Mouse (Mus musculus) frontal cortex, postnatal 14 days (tissue): Measurements from ENCODE around the gene Gm2115.
A peak's percentile ranks its signal among the peaks of the same experiment; 100 is the strongest.

Source experiments
- DNase-seq, 2 experiments: peaks; one replicate each; pipeline ENCODE4 v3.0.0; 2022; ENCODE audit warnings: low spot score in 2 of 2

The Gm2115 gene

DNA sequence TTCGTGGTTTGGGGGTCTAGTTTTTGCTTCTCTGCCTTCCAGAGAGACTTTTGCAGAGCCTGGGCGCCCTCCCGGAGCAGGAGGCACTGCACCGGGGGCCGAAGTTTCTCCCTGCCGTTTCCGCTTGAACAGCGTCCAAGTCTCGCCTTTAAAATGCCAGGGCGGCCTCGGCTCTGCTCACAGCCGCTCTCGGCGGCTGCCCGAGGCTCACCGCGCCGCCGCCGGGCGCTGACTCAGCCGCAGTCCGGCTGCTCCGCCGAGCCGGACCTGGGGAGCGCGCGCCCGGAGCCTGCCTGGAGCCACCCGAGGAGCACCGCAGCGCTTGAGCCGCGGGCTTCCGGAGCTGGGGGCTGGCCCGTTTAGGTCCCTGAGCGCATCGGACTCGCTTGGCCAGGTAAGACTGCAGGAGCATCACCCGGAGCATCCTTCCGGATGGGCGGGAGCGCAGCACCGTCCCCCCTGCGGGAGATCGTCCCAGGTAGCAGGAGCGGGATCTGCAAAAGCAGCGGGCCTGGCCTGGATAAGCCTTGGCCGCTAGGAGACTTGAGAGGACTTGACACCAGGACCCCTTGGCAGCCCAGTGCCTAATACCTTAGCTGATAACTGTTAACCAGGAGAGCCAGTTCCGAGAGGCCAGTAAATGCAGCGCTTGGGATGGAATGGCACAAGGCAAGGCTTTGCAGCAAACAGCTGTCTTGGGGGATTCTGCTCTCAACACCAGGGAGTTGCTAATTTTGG, at the start of gene Gm2115:
Gm2115 (plus strand) TSS at position 159 of the 738 bp plus-strand sequence.
- DNase-seq: peak in 1 of 2 experiments; percentile 22

DNA sequence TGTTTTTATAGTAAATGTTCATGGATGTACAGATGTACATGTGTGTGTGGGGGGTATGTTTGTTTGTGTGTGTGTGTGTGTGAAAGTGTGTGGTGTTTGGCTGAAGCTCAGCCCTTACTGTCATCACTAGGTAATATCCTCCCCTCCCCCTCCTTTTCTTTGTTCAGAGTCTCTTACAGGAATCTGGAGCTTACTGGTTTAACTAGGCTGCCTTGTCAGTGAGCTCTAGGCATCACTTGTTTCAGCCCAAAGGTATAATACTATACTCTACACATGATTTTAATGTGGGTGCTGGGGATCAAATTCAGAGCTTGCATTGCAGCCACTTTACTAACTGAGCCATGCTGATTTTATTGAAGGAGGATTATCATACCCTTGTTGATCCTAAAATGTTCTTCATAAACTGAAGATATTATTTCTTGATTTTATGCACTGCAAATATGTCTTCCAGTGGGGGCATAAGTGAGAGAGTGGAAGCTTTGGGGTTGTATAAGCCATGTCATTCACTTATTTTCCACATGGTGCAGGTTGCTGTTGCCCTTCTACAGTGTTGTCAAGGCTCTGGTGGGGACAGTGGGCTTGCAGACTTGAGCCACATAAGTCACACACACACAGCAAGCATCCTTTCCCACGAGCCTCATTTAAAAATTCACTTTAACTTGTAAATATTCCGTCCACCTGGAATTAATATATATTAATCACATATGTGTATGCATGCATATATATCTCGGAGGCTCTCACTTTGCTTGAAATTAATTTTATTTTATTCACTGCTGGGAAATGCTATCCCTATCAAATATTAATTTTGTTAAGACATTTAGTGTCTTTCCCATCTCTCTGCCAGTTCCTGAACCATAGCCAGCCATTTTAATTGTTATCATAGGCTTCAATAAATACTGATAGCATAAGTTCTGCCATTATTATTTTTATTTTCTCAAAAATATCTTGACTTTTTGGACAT, 45.0 kb upstream of the Gm2115 start:
- DNase-seq: no peak

DNA sequence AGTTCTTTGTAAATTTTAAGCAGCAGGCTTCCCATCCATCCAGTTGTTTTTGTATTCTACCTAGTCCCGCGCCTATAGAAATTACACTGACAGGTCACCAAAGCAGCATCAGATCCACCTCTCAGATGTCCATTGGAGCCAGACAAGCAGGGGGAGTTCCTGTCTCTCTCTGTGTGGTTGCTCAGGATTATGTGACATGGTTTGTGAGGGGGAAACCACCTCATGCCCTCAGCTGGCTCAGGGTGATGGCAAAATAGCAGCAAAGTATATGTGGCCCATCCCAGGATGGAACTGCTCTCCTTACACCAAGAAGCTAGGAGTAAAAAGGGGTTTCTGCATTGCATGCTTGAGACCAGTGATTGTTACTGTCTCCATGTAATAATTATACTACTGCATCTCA, 42.3 kb upstream of the Gm2115 start:
- no peak for DNase-seq

DNA sequence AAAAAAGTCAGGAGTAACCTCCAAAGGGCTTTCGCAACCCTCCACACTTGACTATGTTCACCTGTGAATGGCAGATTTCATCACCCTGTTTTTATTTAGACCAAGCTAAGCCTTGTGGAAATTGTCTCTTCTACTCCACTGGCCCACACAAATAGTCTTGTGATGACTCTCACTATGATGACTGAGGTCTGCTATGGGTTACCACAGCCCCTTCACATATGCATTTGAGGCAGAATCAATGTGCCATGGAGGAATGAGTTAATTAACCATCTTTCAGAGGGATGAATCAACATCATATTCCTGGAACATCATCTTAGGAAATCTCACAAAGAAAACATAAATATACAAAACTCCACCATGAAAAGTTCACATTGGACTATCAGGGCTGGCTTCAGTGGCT, 25.6 kb upstream of the Gm2115 start:
- no peak for DNase-seq

DNA sequence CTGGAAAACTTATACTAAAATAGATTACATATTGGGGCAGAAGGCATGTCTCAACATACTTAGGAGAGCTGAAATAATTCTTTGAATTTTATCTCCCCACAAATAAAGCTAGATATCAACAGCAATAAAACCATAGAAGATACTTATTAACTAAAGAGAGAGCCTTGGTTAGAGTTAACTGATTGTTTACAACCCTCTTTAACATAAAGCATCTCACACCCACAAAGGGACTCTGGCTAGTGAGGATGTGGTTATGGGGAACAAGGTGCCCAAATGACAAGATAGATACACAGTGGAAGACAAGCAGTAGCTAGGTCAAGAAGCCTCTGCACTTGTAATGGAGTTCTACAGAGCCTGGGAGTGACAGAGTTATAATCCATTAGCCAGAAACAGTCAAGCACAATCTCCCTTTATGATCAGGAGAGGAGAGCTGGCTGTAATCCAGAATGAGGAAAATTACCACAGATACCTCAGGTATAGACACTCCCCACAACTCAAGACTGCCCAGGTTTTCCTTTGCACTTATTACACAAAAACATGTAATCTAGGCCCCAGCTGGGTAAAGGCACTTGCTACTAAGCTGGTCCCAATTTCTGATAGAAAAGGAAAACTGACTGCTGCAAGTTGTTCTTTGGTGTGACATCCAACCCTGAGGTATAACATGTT, 10.1 kb upstream of the Gm2115 start:
- no peak for DNase-seq

DNA sequence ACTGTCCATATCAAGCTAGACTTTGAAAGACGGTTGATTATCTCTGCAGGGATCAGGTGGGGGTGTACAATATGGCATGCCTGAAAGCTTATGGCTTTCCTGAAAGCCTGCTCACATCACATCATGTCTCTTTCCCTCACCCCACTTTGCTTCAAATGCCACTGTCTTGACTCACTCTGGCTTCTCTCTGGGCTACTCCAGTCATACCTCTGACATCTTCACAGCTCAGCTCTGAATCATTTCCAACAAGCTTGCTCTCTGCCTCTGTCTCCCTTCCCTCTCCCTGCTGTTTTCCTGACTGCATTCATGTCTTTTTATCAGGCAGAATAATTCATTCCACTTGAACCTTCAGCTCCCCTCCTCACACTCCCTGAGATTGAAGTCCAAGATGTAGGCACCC, 7.4 kb upstream of the Gm2115 start:
- DNase-seq: no peak

DNA sequence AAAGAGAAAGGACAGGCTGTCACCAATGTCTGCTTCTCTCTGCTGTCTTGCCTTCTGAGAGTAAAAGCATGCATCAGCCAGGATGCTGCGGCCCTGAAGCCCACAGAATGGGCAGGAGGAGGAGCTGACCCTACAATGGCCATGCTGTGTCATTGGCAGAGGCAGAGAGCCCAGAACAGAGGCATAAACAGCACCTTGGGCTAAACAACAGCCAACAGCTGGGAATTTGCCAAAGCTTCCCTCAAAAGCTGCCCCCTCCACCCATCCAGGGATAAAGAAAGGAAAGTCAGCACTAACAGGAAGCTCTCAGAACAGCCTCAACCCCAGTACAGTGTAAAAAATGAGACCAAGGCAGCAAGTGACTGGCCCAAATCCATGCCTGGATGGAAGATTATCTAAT, 6.3 kb upstream of the Gm2115 start:
- DNase-seq: no peak

DNA sequence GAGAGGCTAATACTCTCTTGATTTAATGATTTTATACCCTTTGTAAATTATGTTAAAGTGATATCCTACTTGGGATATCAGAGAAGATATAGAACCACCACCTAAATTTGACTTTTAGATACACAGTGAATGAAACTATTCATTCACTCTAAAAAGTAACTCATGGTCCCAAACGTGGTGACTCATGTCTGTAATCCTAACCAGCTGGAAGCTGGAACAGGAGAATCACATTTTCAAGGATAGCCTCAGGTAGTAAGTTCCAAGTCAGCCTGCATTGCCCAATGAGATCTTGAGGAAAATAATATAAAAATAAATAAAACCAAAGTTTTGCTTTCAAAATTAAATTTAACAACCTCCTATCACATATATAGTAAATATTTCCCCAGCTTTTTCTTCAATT, 2.6 kb upstream of the Gm2115 start:
- DNase-seq: no peak

DNA sequence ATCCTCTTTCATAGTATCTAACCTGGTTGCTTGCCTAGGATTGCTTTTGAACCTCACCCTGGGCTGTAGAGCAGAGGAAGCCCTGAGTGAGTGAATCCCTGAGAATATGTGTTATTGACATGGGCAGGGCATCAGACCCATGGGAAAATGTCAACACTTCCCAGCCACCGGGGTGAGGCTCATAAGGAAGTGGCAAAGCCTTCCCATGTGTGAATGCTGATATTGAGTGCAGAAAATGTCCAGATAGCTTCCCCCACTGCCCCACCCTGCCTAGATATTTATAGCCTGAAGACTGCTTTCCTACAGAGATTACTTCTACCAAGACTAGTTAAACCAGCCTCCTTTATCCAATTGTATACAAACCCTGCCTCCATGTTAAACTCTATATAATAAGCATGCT, 4.0 kb downstream of the Gm2115 start:
- no peak for DNase-seq

DNA sequence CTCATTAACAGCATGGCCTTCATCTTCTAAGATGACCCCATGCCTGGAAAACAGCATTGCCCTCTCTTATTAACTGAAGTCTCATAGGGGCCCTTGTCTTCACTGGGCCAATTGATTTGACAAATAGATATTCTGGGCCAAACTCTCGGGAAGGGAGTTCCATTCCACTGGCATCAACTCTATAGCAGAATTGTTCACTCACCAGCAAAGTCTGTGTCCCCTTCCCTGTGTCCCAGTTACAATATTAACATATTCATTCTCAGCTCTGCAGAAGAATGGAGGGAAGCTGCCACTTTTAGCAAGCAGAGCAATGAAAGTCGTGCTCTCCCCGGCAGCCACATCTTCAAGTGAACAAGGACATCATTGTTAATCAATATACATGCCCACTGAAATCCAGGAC, 5.9 kb downstream of the Gm2115 start:
- no peak for DNase-seq

DNA sequence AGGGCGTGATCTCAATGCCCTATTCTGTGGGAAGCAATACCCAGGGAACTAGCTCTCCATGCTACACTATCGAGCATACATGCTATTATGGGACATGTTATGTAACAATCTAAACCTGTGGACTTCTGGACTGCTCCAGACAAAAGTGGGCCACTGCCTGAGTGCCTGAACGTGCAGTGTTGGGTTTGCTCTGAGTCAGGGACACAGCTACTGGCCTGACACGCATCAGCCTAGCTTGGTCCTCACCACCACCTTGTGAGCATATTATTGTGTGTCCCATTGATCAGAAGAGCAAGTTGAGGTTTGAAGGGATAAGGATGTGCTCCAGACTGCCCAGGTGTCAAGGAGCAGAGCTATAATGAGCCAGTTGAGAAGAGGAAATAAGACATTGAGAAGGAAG, 16.2 kb downstream of the Gm2115 start:
- no peak for DNase-seq

DNA sequence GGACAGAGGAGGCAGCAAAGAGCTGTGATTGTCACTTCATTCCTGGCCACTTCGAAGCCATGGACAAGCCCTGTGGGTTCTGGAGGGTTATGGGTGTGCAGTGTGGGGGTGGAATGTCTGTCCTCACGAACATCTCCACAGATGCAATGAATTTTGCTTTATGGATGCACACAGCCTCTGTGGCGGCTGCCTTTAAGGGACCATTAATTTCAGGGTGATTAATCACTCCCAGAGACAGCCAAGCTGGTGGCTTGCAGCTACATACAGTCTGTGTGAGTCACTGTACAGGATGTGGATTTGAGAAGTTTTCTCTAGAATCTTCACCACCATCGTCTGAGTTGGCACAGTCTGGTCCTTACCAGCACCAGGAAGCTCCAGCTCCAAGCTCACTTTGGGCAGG, 17.9 kb downstream of the Gm2115 start:
- no peak for DNase-seq

DNA sequence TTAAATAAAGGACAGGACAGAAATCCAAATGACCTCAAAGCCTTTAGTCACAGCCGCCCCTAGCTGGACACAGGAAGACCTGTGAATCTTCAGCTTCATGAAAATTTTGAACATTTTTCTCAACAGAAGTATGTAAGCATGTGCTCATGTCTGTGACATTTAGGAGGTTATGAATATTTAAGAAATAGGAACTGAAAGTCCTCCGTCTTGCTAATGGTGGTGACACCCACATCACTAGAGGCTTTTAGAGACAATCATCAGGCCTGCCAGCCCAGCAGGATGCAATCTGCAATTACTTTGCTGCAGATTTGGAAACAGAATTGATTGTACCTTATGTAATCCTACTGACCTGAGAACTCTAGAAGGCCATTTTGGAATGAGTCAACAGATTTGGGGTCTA, 22.7 kb downstream of the Gm2115 start:
- DNase-seq: no peak

DNA sequence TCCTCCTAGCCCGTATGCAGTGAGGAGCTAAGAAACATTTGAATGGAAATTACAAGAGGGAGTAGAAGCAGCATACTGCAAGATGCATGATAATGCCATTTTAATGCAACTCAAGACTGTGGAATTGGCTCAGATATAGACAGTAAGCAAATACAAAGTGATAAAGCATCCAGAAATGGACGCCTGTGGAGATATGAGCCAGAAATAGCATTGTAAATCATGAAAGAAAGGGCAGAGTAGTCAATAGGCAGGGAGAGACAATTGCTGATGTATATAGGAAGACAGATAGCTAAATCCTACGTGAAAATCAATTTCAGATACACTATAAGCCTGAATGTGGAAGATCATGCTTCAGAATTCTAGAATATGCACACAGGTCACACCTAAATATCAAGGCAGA, 26.5 kb downstream of the Gm2115 start:
- no peak for DNase-seq

DNA sequence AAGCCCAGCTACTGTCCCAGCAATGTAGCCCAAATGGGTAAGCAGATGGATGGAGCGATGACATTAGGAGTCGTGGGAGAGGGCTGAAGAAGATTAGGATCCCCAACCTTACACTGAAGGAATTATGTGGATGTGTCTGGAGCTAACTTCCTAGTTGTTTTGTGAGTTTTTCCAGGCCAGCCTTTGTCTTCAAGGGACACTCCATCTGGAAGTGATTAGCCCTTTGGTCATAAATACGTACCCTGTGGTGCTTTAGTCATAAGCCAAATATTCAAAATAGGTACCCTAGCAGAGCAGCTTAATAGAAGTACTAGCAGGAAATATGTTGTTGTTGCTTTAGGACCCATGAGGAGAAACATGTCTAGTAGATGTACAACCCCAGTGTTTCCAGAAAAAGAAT, 28.6 kb downstream of the Gm2115 start:
- no peak for DNase-seq

DNA sequence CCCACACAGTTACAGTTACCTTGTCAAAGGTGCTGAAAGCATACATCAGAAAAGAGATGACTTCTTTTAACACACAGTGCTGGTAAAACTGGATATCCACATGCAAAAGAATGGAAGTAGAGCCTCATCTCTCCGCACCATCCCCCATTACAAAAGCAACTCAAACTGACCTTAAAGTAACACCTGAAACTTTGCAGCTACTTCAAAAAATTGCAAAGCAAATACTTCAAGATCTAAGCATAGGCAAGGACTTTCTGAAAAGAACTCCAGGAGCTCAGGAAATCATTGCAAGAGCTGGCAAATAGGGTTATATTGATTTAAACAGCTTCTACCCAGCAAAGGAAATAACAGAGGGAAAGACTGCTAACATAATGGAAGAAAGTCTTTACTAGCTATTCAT, 31.7 kb downstream of the Gm2115 start:
- no peak for DNase-seq

DNA sequence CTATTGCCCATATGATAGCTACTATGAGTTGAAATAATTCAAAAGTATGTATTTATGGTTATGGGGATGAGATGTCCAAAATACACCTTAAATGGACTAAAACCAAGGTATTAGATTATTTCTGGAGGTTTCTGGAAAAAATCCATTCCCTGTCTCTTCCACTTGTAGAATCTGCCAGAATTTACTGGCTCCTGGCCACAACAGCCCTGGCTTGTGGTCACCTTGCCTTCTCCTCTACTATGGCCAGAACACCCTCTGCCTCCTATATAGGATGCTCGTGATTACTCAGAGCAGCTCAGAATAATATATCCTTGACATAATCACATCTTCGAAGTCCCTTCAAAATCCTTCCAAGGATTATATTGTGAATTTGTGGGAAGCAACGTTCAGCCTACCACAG, 35.5 kb downstream of the Gm2115 start:
- DNase-seq: no peak

DNA sequence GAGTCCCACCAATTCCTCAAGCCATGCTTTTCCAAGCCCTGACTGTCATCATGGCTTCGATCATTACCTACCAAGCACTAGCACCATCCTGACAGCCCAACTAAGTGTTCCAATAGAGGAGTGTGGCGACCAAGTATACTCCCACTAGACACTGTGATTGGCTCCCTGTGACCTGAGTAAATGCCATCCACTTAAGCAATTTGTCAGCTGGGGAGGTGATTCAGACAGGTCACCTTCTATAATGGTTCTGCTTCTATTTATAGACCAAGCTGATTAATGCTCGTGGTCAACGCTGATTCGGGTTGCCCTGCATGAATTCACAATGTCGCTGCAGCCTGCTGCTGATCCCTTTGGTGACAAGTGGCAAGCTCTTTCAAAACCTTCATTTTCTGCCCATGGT, 37.4 kb downstream of the Gm2115 start:
- DNase-seq: no peak

DNA sequence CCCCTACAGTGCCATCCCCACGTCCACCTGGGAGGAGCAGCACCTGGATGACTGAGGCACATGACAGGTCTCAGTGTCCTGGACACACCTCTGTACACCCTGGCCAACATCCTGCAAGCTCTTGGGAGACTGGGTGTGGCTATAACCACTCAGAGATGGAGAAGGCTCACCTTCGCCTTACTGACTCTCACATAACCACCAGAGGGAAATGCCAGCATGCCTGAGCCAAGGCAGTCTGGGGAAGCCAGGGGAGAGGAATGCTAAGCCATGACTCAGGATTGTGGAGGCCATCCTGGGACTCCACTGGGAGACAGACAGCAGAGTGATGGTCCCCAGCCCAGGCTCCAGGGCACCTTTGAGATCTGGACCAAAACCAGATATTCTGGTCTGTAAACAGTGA, 48.3 kb downstream of the Gm2115 start:
- no peak for DNase-seq

DNA sequence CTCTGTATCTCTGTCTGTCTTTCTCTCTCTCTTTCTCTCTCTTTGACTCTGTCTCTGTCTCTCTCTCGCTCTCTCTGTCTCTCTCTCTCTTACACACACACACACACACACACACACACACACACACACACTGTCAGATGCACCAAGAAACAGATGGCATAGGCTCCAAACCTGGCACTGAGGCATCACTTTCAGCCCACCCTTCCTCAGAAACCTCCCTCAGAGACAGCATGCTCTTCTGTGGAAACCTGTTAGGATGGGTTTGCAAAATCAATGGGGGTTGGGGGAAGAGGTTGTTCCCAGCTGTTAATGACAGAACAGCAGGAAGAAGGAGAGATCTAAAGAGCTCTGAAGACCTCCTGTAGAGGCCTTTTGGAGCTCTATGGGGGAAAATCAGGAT, 50.1 kb downstream of the Gm2115 start:
- no peak for DNase-seq

DNA sequence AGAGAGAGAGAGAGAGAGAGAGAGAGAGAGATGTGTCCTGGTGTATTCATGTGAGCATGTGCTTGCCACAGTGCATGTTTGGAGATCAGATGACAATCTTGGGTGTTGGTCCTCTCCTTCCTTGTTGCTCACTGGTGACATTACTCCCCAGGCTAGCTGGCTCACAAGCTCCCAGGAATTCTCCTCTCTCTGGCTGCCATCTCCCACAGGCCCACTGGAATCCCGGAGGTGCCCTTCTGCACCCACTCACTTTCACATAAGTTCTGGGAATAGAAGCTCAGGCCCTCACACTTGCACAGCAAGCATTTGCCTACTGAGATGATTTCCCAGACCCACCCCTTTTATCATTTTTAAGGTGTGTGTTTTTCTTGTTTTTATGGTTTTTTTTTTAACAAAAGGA, 51.0 kb downstream of the Gm2115 start:
- no peak for DNase-seq

DNA sequence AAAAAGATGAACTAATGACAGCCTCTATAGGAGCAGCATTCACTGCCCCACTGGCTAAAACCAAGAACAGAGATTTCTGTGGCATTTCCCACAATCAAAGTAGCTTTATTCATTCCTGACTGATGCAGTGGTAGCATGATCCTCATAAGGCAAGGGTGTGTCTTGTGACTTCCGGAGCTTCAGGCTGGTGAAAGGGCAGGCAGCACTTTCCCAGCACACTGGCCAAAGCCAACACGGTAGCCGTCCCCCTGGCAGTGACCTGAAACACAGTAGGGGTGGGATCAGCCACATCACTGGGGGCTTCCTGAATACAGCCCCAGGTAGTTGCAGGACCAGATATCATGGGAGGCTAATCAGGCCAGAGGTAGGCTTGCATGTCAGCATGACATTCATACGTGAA, 56.3 kb downstream of the Gm2115 start:
- DNase-seq: no peak
